Mouse (Mus musculus): Measurements from ENCODE around the gene Mindy1.

Mindy1 gene

GRCm38 (mm10) chr3:95267855-95268254 is 13.3 kb upstream of the Mindy1 start:
- DNase-seq (ENCODE audit: low read depth, low spot score) = no peak

DNA sequence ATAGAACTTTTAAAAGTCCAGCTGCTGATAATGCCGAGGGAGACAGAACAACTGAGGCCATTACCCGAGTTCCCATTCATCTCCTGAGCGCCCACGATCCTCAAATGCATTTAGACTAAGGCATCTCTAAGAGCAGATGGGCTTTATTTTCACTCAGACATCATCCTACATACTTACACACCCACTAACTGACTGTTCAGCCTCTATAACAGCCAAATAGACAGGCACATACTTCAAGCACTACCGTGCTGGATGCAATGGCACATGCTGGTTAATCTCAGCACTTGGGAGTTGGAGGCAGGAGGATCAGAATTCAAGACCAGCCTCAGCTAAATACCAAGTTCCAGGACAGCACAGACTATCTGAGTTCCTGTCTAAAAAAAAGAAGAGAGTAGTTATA is 11.4 kb upstream of the Mindy1 start:
- DNase-seq (ENCODE audit: low read depth, low spot score) = no peak

DNA sequence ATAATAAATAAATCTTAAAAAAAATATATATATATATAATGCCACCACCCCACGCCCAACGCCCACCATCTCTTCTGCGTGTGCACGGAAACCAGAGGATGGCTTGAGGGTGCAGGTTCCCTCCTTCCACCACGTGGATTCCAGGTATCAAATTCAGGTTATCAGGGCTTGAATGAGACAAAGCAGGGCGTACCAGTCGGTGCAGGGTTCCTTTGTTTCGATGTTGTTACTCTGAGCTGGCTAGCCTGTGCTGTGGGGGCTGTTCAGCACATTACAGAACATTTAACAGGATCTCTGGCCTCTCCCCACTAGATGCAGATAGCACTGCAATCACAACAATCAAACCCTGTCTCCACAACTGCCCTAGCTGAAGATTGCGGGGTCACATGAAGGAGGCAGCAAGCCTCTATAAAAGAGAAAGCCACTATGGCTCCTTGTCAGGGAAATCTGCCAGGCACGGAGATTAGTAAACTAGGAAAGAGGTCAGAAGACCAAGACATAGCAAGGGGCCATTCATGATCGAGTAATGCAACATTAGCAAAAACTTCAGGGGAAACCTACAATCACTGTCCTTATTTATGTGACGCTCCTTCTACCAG is 10.3 kb upstream of the Mindy1 start:
- DNase-seq (ENCODE audit: low read depth, low spot score) = no peak

DNA sequence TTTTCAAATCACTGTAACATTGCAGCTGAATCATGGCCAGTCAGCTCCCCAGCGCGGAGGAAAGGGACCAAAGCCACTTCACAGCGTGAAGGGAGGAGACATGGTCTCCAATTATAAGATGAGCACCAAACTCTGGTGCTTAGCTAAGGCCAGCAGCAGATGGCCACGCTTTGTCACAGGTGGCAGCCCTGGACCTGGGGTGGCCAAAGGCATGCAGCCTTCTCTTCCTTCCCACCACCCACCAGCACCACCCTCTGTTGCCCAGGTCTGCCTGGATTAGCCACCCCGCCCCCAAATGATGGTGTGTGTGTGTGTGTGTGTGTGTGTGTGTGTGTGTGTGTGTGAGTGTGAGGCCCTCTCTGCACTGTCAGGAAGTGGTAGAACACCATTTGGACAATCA is 7.7 kb upstream of the Mindy1 start:
- no peak for DNase-seq (ENCODE audit: low read depth, low spot score)

DNA sequence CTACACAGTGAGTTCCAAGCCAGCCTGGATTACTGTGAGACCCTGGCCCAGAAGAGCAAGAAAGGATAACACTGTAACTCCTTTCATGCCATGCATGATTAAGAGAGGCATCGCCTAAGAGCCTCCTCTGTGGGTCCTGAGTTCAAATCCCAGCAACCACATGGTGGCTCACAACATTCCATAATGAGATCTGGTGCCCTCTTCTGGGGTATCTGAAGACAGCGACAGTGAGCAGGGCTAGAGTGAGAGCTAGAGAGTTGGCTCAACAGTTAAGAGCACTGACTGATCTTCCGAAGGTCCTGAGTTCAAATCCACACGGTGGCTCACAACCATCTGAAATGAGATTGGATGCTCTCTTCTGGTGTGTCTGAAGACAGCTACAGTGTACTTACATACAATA is 6.7 kb upstream of the Mindy1 start:
- no peak for DNase-seq (ENCODE audit: low read depth, low spot score)

GRCm38 (mm10) chr3:95275161-95275560 is 6.0 kb upstream of the Mindy1 start:
- DNase-seq (ENCODE audit: low read depth, low spot score) = no peak

- DNase-seq (ENCODE audit: low read depth, low spot score) = no peak
Measured at GRCm38 (mm10) chr3:95276428-95276934, 4.7 kb upstream of the Mindy1 start.

DNA sequence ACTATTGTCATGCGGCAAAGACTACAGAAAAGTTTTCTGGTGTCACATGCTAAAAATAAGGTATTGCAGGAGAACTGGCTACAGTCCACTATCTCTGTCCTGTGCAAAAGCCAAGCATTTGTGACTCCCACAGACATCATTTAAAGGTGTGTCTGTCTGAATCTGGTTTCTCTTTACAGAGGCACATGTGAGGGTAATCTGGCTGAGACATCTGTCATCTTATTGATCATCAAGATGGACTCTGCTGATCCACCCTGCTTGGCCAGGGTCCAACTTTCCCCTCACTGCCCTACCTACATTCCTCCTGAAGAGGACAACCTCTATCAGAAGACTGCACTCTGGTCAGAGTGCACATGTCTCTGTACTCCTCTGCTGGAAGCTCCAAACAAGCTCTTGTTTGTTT is 4.0 kb upstream of the Mindy1 start:
- no peak for DNase-seq (ENCODE audit: low read depth, low spot score)

DNA sequence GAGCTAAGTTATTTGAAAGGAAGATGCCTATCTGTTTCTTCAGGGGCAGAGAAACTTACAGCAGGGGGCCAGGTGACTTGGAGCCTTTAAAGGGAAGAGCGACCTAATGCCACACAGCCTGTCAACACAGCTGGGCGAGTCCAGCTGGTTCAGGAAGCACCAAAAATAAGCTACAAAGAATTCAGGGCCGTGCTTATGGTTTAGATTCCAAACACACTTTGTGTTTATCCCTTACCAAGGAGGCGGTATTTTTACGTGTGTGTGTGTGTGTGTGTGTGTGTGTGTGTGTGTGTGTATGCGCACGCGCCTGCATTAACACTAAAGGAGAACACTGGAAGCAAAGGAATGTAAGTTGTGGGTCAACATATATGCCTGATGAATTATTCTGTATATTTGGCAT is 398 bp upstream of the Mindy1 start:
- DNase-seq (ENCODE audit: low read depth, low spot score) = no peak

DNA sequence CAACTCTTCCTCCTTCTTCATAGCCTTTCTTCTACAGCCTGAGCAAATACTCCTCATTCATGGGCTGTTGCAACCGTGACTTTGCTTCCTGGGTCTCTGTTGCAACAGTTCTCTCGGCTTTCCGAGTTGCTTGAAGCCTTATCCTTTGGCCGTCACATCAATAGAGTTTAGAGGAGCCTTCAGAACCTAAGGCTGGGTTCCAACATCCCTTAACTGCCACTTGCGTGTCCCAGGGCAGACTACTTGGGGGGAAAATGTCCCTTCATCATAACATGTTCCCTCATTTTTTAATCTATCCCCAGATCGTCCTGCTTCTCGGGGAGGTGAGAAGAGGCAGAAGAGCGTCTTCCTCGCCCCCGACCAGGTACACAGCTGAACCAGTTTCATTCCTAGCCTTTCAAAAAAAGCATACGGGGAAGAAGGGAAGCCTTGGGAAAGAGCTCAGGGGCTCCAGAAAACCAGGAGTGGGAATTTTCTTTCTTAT is 1.3 kb downstream of the Mindy1 start:
- peak; percentile 58 for DNase-seq (ENCODE audit: low read depth, low spot score)

GRCm38 (mm10) chr3:95282865-95283588 is 1.9 kb downstream of the Mindy1 start:
- DNase-seq (ENCODE audit: low read depth, low spot score) = peak; percentile 75

DNA sequence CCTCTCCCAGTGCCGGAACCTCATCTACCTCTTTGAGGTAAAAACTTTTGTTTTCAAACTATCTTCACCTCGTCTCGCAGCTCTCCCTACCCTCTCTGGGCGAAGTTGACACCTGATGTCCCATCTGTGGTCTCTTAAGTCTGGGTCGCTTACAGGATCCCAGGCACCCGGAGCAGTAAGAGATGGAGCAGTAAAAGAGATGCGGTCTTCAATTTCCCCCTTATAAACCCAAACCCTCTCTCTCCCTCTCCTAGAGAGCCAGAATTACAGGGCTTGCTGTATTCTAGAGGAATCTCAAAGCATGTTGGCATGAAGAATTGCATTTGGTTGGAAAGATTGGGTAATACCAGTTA is 2.4 kb downstream of the Mindy1 start:
- no peak for DNase-seq (ENCODE audit: low read depth, low spot score)

DNA sequence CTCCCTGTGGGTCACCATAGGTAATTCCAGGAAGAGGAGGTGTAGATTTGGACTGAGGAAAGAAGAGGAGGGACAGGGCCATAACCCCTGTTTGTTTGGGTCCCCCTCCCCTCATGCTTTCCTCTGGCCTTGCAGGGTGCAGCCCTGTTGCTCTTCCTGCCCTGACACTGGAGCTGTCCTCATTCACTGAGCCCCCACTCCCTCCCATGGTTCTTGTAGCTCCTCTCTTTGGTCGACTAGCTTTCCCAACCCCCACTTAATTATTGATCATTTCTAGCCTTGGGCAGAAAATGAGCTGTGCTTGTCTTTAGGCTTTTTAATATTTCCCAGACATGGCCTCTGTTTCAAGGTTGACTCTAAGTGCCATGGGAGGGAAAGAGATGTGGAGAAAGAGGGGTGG is 2.9 kb downstream of the Mindy1 start:
- no peak for DNase-seq (ENCODE audit: low read depth, low spot score)

DNA sequence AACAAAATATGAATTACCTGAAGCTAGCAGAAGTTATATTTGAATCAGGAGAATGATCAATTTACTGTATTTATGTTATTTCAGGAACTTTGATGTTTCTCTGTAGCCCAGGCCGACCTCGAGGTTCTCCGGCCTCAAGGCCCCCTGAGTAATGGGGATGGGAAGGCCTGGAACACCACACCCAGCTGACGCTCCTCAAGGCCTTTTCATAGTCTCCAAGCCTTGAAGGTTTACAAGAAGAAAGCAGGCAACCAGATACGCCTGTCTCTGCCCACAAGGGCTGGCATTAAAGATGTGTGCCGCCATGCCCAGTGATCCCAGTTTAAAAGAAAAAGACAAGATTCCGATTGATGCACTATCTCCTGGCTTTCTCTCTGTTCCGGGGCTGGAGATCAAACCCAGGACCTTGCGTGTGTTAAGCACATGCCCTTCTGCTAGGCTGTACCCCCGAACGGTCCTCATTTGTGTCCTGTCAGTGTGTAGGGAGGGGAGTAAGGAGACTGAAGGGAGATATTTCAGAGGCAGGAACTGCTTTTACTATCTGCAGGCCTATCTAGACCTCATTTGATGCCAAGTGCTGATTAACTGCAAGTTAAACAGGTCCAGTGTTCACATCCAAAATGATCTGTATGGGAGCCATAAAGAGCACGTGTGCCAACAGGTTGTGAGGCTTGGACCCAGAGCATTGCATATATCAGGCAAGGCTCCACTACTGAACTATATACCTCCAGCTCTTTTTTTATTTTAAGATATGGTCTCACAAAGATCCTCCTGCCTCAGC is 3.5 kb downstream of the Mindy1 start:
- no peak for DNase-seq (ENCODE audit: low read depth, low spot score)

DNA sequence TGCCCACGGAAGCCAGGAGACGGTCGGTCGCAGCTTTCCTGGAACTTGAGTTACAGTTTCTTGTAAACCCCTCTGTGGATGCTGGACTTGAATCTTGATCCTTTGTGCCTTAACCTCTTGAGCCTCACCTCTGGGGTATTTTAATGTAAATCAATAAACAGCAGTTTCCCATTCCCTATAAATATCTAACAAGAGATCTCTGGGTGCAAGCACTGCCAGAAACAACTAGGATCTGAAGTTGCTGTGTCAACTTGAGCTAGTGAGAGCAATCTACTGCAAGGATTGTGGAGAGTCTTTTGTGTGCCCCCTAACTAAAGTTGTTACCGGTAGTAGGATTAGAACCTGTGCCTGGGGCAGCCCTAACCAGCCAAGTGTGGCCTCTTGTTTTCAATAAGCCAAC is 4.2 kb downstream of the Mindy1 start:
- no peak for DNase-seq (ENCODE audit: low read depth, low spot score)

DNA sequence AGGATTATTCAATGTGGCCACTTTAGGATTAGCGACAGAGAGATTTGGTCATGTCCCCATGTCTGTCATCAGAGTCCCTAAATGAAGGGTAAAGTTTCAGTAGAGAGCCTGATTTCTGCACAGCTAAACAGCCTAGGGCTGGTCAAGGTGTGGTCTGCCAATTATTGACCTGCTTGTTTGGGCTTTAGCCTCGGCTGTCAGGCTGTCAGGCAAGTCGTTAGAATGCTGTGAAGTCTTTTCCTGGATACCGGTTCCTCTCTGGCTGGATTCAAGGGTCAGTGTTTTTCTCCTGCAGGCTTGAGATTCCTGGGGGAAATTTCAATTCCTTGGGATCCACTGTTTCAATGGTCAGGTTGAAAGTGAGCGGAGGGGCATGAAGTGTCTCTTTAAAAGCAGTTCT is 4.9 kb downstream of the Mindy1 start:
- DNase-seq (ENCODE audit: low read depth, low spot score) = no peak

DNA sequence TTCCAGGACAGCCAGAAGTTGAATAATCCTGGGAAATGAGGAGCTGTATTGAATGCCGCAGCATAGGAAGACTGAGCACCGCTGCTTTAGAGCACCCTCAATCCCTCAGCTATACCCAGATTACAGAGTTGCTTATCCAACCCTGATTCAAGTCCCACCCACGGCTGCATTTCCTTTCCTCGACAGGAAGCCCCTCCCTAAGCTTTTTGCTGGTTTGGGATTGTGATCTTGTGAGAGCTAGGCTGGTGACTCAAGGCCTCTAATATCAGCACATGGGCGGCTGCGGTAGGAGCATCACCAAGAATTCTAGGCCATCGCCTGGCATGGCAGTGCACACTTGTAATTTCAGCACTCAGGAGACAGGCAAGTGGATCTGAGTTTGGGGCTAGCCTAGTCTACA is 5.4 kb downstream of the Mindy1 start:
- no peak for DNase-seq (ENCODE audit: low read depth, low spot score)

DNA sequence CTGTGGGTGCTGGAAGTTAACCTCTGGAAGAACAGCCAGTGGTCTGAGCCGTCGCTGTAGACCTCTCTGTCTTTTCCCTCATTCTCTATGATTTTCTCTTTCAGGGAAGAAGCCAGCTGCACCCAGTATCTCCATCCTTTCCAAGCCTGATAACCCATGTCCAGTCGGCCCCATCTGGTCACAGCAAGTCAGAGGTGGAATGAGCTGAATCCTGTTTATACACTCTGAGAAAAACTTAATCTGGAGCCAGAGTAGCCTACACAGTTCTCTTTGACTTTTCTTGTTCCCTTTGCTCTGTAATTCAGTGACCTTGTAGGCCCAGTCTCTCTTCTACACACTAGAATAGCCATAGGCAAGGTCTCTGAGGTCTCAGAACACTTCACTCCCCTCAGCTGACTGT is 6.4 kb downstream of the Mindy1 start:
- no peak for DNase-seq (ENCODE audit: low read depth, low spot score)

DNA sequence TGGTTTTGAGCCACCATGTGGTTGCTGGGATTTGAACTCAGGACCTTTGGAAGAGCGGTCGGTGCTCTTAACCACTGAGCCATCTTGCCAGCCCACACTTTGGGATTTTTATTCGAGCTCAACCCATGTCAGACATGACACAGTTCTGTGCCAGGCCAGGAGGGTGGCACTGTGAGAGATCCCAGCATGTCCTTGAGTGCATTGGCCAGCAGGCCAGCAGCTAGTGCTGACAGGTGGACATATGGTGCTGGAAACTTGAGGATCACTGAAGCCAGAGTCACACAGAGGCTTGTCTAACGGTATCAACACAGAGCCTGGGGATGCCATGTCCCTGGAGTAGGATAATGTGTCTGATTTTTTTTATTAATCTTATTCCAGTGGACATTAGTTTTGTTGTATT is 8.3 kb downstream of the Mindy1 start:
- no peak for DNase-seq (ENCODE audit: low read depth, low spot score)

DNA sequence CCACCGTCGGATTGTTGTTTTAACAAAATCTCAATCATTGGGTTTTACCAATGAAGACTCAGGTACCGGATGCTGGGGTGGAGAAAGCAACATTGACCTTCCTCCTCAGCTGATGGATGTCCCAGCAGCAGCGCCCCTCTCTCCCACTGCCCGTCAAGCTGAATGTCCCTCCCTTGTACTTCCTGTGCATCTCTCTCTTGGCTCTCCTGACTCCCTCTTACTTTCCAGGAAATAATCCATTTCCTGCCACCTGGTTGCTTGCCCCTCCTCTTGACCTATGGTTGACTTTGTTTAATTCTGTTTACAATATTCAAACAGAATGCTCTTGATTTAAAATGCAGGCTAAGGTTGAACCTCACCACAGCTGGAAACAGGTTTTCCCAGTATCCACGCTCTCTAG is 9.0 kb downstream of the Mindy1 start:
- DNase-seq (ENCODE audit: low read depth, low spot score) = no peak

GRCm38 (mm10) chr3:95291041-95291440 is 9.9 kb downstream of the Mindy1 start:
- no peak for DNase-seq (ENCODE audit: low read depth, low spot score)

- no peak for DNase-seq (ENCODE audit: low read depth, low spot score)
Measured at GRCm38 (mm10) chr3:95292899-95293298, 11.8 kb downstream of the Mindy1 start.

DNA sequence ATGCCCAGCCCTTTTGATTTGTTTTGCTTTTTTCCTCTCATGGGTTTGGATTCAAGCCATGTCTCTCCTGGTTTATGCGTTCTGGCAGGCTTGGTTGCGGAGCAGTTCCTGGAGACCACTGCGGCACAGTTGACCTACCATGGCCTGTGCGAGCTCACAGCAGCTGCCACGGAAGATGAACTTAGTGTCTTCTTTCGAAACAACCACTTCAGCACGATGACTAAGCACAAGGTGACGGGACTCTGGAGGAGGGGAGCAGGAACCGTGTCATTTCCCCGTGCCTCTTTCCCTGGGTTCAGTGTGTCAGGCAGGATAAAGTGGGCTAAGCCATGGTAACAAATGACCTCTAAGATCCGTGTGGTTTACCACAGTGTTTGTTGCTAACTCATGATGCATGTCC is 12.4 kb downstream of the Mindy1 start:
- no peak for DNase-seq (ENCODE audit: low read depth, low spot score)

Data from c-Kit-negative CD71-positive TER-119-positive erythroid progenitor cells, embryonic 14.5 days (primary cell).